Mouse (Mus musculus): Measurements from ENCODE around the gene Ror1.

The Ror1 gene

DNA sequence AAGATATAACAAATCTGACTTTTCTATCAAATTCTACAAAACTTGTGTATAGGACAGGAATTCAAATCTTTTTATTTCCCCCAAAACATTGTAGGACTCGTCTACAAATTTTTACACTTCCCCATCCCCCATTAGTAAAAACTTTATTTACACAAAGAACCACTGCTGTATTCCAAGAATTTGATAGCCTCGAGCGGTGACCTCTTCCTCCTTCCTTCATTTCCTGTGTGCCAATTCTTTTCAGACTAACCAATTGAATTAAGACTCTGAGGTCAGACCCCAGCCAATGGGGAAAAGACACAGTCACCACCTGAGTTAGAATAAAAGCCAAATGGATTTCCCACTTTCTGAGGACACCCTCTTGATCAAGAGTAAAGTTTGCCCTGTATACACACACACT lies 302.5 kb downstream of the Ror1 start:
- DNase-seq, result no peak

GRCm38 (mm10) chr4:100401078-100401477 lies 305.5 kb downstream of the Ror1 start:
- DNase-seq, result no peak

GRCm38 (mm10) chr4:100401581-100402470 lies 306.2 kb downstream of the Ror1 start:
- no peak for DNase-seq

DNA sequence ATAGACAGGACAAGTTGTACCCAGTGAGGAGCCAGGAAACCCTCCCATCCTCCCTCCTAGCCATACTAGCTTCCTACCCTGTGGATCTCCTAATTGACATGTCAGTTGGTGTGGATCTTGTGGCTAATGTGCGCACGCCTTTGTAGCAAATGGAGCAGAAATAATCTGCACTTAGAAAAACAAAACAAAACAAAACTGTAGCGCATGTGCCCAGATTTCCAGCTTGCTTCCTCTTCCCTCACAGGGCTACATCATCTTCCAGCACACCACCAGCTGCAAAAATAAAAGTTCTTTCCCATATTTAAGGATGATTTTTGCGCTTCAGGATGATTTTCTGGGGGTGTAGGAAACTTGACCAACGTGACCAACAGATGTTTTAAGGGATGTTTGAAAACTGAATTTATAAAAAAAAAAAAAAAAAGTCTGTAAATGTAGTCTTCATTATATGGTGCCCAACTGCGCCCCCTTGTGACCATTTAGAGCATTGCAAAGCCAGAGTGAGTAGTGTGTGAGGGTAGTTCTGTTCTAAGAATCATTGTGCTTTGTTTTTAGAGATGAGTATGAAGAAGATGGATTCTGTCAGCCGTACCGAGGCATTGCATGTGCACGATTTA lies 311.8 kb downstream of the Ror1 start:
- peak; percentile 77 to 86 for DNase-seq

GRCm38 (mm10) chr4:100409521-100409920 lies 313.9 kb downstream of the Ror1 start:
- DNase-seq, result no peak

DNA sequence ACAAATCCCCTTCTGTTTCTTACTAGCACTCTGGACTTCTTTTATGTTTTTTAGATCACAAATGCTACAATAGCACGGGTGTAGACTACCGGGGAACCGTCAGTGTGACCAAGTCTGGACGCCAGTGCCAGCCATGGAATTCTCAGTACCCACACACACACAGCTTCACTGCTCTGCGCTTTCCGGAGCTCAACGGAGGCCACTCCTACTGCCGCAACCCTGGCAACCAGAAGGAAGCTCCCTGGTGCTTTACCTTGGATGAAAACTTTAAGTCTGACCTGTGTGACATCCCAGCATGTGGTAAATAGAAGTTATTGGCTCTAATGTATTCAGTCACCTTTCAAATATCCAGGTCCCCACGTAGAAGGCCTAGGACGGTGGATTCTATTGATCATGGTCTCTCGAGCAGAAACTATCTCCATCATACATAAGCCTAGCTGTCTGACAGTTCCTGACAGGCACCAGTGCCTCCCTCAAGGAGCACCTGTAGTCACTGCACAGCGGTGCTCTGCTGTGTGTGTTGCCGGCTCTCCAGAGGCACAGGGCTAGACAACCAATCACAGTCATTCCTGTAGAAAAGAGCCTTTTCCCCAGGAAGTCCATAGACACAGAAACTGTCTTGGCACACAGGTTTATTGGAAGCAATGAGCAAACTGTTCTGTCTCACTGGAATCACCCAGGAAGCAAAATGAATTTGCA lies 316.4 kb downstream of the Ror1 start:
- DNase-seq, result no peak

- DNase-seq, result peak in 1 of 2 experiments; percentile 25
Observed at GRCm38 (mm10) chr4:100422756-100423155, 327.2 kb downstream of the Ror1 start.

- no peak for DNase-seq
Observed at GRCm38 (mm10) chr4:100426101-100426500, 330.5 kb downstream of the Ror1 start.

- DNase-seq, result no peak
Observed at GRCm38 (mm10) chr4:100429371-100429900, 333.8 kb downstream of the Ror1 start.

DNA sequence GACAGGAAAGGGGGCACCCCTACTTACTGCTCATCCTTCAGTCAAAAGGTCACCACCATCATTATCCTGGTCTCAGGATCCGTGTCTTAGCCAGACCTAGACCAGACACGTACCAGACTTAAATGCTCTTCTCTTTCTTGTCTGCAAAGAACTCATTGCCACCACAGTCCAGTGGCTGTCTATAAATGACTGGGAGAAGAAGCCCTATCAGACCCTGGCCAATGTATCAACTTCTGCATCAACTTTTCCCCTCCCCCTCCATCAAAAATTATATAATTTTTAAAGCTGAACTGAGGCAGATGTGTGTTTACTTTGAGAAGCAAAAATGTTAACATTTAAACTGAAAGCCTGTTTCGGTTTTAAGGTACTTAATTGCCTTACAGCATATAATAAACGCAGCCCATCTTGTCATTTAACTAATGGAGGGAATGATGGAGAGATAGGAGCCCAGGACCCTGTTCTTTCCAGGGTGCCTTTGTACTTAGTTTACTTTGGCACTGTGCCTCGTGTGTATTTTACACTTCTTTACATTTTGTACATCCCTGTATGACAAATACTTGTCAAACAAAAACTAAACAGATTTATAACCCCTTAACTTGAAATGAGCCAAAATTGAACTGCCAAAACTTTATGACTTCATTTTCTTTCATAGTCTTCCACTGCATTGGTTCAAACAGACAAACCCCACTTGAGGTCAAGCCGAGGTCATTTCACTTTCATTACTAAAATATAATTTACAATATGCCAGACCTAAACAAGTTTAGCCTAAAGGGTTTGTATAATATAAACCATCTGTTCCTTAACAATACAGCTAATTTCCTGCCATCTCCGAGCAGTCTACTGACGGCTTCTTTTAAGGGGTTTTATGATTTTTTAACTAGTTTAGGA lies 339.9 kb downstream of the Ror1 start:
- DNase-seq, result no peak

DNA sequence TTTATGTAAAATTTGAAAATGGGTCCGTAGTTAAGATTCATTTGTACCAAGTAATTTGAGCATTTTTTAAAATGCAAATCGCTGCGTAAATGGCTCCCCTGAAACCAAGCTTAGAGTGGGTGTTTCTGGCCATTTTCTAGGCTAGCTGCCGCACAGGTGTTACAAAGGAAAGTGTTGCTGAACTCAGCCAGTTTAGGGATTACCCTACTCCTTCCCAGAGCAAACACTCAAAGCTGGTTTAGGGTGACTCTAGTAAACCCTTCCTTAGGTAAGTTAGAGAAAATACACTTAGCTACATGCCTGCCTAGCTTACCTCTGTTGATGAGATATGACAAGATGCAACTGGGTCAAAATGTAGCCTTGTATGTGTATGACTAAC lies 340.6 kb downstream of the Ror1 start:
- no peak for DNase-seq

DNA sequence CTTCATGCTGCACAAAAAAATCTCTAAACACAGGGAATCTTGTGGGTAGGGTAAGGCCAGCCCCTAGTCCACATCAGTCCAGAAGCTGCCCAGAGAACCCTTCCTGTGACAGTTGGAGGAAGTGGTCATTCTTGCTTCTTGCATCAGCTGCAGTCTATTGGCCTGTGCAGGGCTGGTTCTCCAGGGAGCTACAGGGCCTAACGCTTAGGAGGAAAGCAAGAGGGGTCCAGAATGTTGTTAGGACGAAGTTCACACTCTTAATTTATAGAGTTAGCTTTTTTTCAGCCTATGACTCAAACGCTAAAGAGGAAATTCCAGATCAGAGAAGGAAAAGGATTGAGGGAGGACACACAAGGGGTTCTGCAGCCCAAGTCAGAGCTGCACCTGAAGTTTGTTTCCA lies 351.3 kb downstream of the Ror1 start:
- DNase-seq, result no peak

GRCm38 (mm10) chr4:100462493-100463120 lies 367.0 kb downstream of the Ror1 start:
- DNase-seq, result no peak

- peak in 1 of 2 experiments; percentile 6 for DNase-seq
Observed at GRCm38 (mm10) chr4:100478592-100479321, 383.2 kb downstream of the Ror1 start, which contains the start of gene Ube2u. Ube2u (plus strand) TSS chr4:100478849.

DNA sequence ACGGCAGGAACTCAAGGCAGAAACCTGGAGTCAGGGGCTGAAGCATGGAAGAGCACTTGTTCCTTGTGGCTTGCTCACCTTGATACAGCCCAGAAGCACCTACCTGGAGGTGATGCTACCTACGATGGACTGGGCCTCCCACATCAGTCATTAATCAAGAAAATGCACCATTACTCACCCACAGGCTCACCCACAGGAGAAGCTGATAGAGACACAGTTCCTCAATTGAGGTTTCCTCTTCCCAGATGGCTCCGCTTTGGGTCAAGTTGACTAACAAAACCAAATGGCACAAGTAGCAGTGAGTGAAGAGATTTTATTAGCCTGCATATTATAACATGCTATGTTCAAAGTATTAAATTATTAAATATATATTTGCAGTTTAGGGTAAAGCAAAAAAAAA lies 392.9 kb downstream of the Ror1 start:
- DNase-seq, result no peak
